Mouse (Mus musculus) liver, embryonic 11.5 days (tissue): ENCODE data around the gene Tmprss4. TPM values are rescaled to one million over a fixed set of nuclear protein-coding genes. Genes with fewer than 3 reads are reported as not detected.

Source experiments
- ATAC-seq: fragments of 200-750 bp; cut with Nextera tagmentation; replicated peaks from 2 replicates; pipeline ENCODE4 v1.8.0; 2017; ENCODE audit warnings: moderate number of reproducible peaks, mild to moderate bottlenecking, moderate TSS enrichment, moderate library complexity; ENCODE audit not compliant: low FRiP score
- DNase-seq: peaks from one replicate; pipeline ENCODE4 v3.0.0-alpha.2; 2017; ENCODE audit warnings: low spot score
- H3K27ac ChIP-seq: fragments of 300-500 bp; sonication (generic); 2 replicates; pipeline ENCODE4 v1.5.1; 2014; ENCODE audit warnings: mild to moderate bottlenecking, low read depth, low read length, control low read depth
- H3K27me3 ChIP-seq: fragments of 300-500 bp; sonication (generic); replicated peaks from 2 replicates; pipeline ENCODE4 v1.6.1; 2014; ENCODE audit warnings: low read length, mixed read lengths; ENCODE audit not compliant: control insufficient read depth, insufficient read depth
- H3K36me3 ChIP-seq: fragments of 300-500 bp; sonication (generic); 2 replicates; pipeline ENCODE4 v1.6.1; 2014; ENCODE audit warnings: mild to moderate bottlenecking, low read length, moderate library complexity, mixed read lengths; ENCODE audit not compliant: control insufficient read depth, insufficient read depth
- H3K4me1 ChIP-seq: fragments of 300-500 bp; sonication (generic); replicated peaks from 2 replicates; pipeline ENCODE4 v1.6.1; 2014; ENCODE audit warnings: low read length, mixed read lengths; ENCODE audit not compliant: control insufficient read depth, insufficient read depth
- H3K4me2 ChIP-seq: fragments of 300-500 bp; sonication (generic); 2 replicates; pipeline ENCODE4 v1.6.1; 2014; ENCODE audit warnings: mild to moderate bottlenecking, control low read depth, moderate library complexity
- H3K4me3 ChIP-seq: fragments of 300-500 bp; sonication (generic); 2 replicates; pipeline ENCODE4 v1.5.1; 2014; ENCODE audit warnings: low read depth, low read length, control low read depth
- H3K9ac ChIP-seq: fragments of 300-500 bp; sonication (generic); 2 replicates; pipeline ENCODE4 v1.6.1; 2014; ENCODE audit warnings: low read depth, low read length, control low read depth
- H3K9me3 ChIP-seq: fragments of 300-500 bp; sonication (generic); 2 replicates; pipeline ENCODE4 v1.6.1; 2016; ENCODE audit warnings: low read length, inconsistent platforms, mixed read lengths; ENCODE audit not compliant: control insufficient read depth
- WGBS: fragments of 180-500 bp; shearing (Covaris S2); extraction: QIAGEN DNeasy Blood & Tissue Kit; methylation state at CpG from one replicate; pipeline ENCODE4 v1.1.7; 2014; 5-methylcytosine and 5-hydroxymethylcytosine counted together
- polyA plus RNA-seq: library from polyadenylated mRNA; unstranded; fragments of >200 nt; fragmentation: Nextera tagmentation; extraction: Ambion mirVana; gene quantifications from 2 replicates; pipeline ENCODE4 v1.2.1, GENCODE M21; 2014

Gene Tmprss4
- polyA plus RNA-seq, 1 experiment from 2014 or later = not detected

DNA sequence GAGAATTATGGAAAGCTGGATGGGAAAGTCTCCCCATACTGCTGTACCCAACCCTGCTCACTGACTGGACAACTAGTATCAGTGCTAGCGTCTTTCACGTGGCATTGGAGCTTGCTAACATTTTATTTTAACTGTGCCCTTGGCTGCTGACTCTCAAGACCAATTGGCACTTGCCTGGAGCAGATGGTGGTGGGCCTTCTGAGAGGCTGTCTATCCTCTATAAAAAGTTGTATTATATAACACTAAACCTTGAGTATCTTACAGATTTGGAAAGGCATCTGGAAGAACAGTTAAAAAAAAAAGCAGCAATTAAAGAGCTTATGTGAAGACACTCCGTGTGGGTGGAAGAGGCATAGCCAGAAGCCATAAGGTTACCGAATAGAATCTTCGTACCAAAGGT lies 33.7 kb downstream of the Tmprss4 start:
- no peak for ATAC-seq
- H3K9me3 ChIP-seq = peaks cover 2% of the 10 kb centered on the region; the same call in 1 of the 2 replicates
- no peak overlapping the region for H3K4me3 ChIP-seq
- no peak overlapping the region for H3K4me2 ChIP-seq
- H3K27me3 ChIP-seq = no peaks in the 10 kb centered on the region
- H3K27ac ChIP-seq = no peak overlapping the region
- H3K36me3 ChIP-seq = no peaks in the 10 kb centered on the region
- H3K4me1 ChIP-seq = no peaks in the 10 kb centered on the region
- DNase-seq = no peak
- H3K9ac ChIP-seq = no peak overlapping the region
- WGBS = 79% methylated on average over 5 of the region's 5 CpGs

GRCm38 (mm10) chr9:45167903-45168302 lies 36.0 kb downstream of the Tmprss4 start:
- H3K27me3 ChIP-seq = no peaks in the 10 kb centered on the region
- no peak overlapping the region for H3K9ac ChIP-seq
- no peak overlapping the region for H3K4me2 ChIP-seq
- no peaks in the 10 kb centered on the region for H3K36me3 ChIP-seq
- no peak overlapping the region for H3K27ac ChIP-seq
- peaks cover 2% of the 10 kb centered on the region; the same call in 1 of the 2 replicates for H3K9me3 ChIP-seq
- DNase-seq = no peak
- no peaks in the 10 kb centered on the region for H3K4me1 ChIP-seq
- WGBS = 62% methylated on average over 5 of the region's 5 CpGs
- ATAC-seq = no peak
- H3K4me3 ChIP-seq = no peak overlapping the region

GRCm38 (mm10) chr9:45153361-45153760 lies 50.5 kb downstream of the Tmprss4 start:
- Histone ChIP-seq H3K27ac (no peak overlapping the region), H3K4me2 (no peak overlapping the region), H3K4me3 (no peak overlapping the region), H3K9ac (no peak overlapping the region), H3K9me3 (no peaks in the 10 kb centered on the region), H3K4me1 (no peaks in the 10 kb centered on the region), H3K36me3 (no peaks in the 10 kb centered on the region), H3K27me3 (peaks cover 14% of the 10 kb centered on the region)
- no peak for DNase-seq
- no peak for ATAC-seq
- 75% methylated on average over 7 of the region's 7 CpGs for WGBS

- peaks cover 28% of the 10 kb centered on the region for H3K27me3 ChIP-seq
- DNase-seq = no peak
- no peaks in the 10 kb centered on the region for H3K9me3 ChIP-seq
- WGBS = 29% methylated on average over 1 of the region's 1 CpGs
- no peaks in the 10 kb centered on the region for H3K36me3 ChIP-seq
- no peak overlapping the region for H3K27ac ChIP-seq
- ATAC-seq = no peak
- H3K4me3 ChIP-seq = no peak overlapping the region
- no peak overlapping the region for H3K9ac ChIP-seq
- H3K4me2 ChIP-seq = no peak overlapping the region
- no peaks in the 10 kb centered on the region for H3K4me1 ChIP-seq
Observed at GRCm38 (mm10) chr9:45150933-45151332, 53.0 kb downstream of the Tmprss4 start.

DNA sequence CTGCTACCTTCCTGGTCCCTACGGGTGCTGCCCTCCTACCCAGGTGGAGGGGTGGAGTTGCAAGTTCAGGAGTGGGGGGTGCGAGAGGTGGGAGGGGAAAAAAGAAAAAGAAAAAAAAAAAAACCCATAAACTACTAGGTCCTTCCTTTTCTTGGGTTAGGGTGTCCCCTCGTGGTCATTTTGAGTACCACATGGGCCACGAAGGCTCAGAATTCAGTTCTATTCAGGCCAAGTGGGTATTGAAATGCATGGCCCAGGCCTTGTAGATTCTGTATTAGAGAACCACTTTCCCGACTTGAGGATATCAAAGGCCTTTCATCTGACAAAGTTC lies 57.7 kb downstream of the Tmprss4 start:
- peak overlapping the region; percentile 56 for H3K4me2 ChIP-seq
- WGBS = 5% methylated on average over 5 of the region's 5 CpGs
- H3K36me3 ChIP-seq = no peaks in the 10 kb centered on the region
- H3K9ac ChIP-seq = no peak overlapping the region
- DNase-seq = peak; percentile 48
- ATAC-seq = no peak
- peaks cover 54% of the 10 kb centered on the region for H3K27me3 ChIP-seq
- no peaks in the 10 kb centered on the region for H3K9me3 ChIP-seq
- no peaks in the 10 kb centered on the region for H3K4me1 ChIP-seq
- H3K4me3 ChIP-seq = peak overlapping the region; percentile 30
- no peak overlapping the region for H3K27ac ChIP-seq

DNA sequence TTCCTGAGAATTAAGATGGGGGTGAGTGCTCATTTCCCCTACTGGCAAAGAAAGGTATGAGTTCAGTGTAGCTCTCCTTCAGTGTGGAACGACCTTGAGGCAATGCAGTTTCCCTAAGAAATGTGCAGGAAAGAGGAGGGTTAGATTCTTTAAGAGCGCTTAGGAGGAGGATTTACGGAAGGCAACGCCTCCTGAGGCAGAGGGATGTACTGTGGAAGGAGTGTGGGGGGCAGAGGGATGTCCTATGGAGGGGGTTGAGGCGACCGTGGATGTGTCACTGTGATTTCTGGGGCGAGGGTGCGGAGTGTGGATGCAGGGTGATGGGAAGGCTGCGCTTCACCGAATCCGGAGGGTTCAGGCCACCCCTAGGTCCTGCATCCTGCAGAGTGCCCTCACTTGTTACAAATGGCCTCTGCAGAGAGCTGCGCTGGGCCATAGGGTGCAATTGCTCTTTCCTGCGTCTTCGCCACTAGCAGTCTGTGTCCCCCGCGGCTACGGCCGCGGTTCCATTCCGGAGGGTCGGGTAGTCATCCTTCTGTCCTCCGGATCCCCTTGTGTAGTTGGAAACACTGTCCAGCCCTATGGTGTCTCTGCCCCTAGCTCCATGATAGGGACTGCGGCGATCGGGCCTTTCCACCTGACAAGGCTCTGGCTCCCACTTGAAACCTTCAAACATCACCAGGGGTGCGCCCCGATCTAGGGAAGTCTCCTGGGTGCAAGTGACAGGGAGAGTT lies 58.2 kb downstream of the Tmprss4 start:
- no peak overlapping the region for H3K27ac ChIP-seq
- no peaks in the 10 kb centered on the region for H3K4me1 ChIP-seq
- H3K27me3 ChIP-seq = peaks cover 57% of the 10 kb centered on the region
- peak overlapping the region; percentile 56 for H3K4me2 ChIP-seq
- peak overlapping the region; percentile 30 for H3K4me3 ChIP-seq
- DNase-seq = no peak
- no peak overlapping the region for H3K9ac ChIP-seq
- WGBS = 10% methylated on average over 27 of the region's 27 CpGs
- H3K36me3 ChIP-seq = no peaks in the 10 kb centered on the region
- no peak for ATAC-seq
- no peaks in the 10 kb centered on the region for H3K9me3 ChIP-seq

DNA sequence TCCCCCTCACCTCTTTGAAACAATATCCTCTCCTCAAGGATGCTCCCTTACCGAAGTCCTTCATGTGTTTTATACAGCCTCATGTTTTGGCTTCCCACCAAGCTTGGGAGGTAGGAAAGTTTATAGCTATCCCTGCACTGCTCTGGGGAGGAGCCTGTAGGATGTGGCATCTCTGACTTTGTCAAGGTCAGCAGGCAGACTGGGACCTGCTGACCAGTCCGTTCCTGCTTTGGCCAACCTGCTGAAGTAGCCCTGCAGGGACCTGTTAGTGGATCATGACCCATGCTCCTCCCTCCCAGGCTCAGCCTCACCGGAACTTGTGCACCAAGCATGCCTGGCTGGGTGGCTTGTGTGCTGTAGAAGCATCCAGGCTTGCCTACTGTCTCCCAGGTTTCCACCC lies 61.2 kb downstream of the Tmprss4 start:
- no peak overlapping the region for H3K9ac ChIP-seq
- H3K27ac ChIP-seq = no peak overlapping the region
- H3K4me2 ChIP-seq = no peak overlapping the region
- H3K9me3 ChIP-seq = no peaks in the 10 kb centered on the region
- no peak overlapping the region for H3K4me3 ChIP-seq
- DNase-seq (no peak), ATAC-seq (no peak)
- H3K36me3 ChIP-seq = no peaks in the 10 kb centered on the region
- WGBS = 56% methylated on average over 3 of the region's 3 CpGs
- peaks cover 74% of the 10 kb centered on the region for H3K27me3 ChIP-seq
- 0 out of 2 replicates have a peak, but pooled peaks cover 3% of the 10 kb centered on the region for H3K4me1 ChIP-seq

DNA sequence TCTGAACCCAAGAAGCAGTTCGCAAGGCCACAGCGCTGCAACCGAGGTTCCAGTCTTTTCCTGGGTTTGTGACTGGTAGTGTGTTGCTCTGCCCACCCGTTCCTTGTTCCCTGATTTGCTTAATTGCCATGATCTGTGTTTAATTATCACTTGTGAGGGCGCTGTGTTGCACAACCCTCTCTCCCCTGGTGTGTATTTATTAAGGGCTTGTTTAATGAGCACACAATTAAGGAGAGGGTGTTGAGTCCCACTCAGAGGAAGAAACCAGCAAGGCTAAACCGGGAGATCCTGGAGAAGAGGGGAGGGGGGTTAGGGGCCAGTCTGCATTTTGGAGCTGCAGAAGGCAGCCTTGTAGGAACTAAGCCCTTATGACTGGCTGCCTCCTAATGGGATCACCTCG lies 62.9 kb downstream of the Tmprss4 start:
- H3K9ac ChIP-seq = no peak overlapping the region
- H3K4me3 ChIP-seq = no peak overlapping the region
- 0 out of 2 replicates have a peak, but pooled peaks cover 3% of the 10 kb centered on the region for H3K4me1 ChIP-seq
- no peaks in the 10 kb centered on the region for H3K36me3 ChIP-seq
- WGBS = 49% methylated on average over 7 of the region's 7 CpGs
- H3K27ac ChIP-seq = no peak overlapping the region
- no peak for DNase-seq
- peaks cover 77% of the 10 kb centered on the region for H3K27me3 ChIP-seq
- H3K4me2 ChIP-seq = no peak overlapping the region
- ATAC-seq = no peak
- H3K9me3 ChIP-seq = no peaks in the 10 kb centered on the region

DNA sequence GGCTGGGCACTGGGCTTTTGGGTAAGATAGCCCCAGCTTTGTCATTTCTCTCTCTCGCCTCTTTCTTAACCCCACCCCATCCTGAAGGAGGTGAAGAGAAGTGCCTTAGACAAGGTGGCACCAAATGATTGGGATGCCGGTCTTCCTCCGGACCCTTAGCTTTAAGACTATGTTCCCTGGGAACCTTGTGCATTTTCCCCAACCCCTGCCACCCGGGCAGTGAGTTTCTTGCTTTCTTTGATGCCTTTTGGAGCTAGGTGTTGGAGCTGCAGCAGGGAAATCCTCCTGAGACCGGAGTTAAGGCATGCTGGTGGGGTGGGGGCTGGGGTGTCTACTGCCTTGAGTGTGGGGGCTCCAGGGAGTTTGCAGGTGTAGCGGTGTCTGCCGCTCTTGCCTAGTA lies 64.8 kb downstream of the Tmprss4 start:
- 0 out of 2 replicates have a peak, but pooled peaks cover 6% of the 10 kb centered on the region for H3K4me1 ChIP-seq
- DNase-seq (no peak), ATAC-seq (no peak)
- no peaks in the 10 kb centered on the region for H3K9me3 ChIP-seq
- H3K27ac ChIP-seq = no peak overlapping the region
- H3K4me2 ChIP-seq = peak overlapping the region; percentile 71
- H3K27me3 ChIP-seq = peaks cover 80% of the 10 kb centered on the region
- peak overlapping the region; percentile 46 for H3K4me3 ChIP-seq
- H3K36me3 ChIP-seq = no peaks in the 10 kb centered on the region
- 5% methylated on average over 7 of the region's 7 CpGs for WGBS
- no peak overlapping the region for H3K9ac ChIP-seq
